Mouse (Mus musculus) MEL (cell line): ENCODE results near the gene Ctc1.

Source experiments
- BHLHE40 ChIP-seq: IDR thresholded peaks from 2 replicates; pipeline ENCODE4 v1.6.1; 2012; ENCODE audit warnings: low read depth, mild to moderate bottlenecking, inconsistent platforms, low read length, improper control_type of control experiment, borderline replicate concordance
- CTCF ChIP-seq, 3 experiments: IDR thresholded peaks in 2 of 3; conservative IDR thresholded peaks in 1 of 3; 2 replicates each; pipeline ENCODE4 v1.5.1; 2011 to 2012; ENCODE audit warnings: low read length in 3 of 3, low read depth in 2 of 3, mild to moderate bottlenecking in 2 of 3, improper control_type of control experiment in 1 of 3, inconsistent platforms in 1 of 3, mixed read lengths in 1 of 3, moderate library complexity in 1 of 3; ENCODE audit not compliant: control insufficient read depth in 1 of 3, insufficient read depth in 1 of 3, poor library complexity in 1 of 3, severe bottlenecking in 1 of 3
- MAX ChIP-seq: IDR thresholded peaks from 2 replicates; pipeline ENCODE4 v1.6.1; 2011; ENCODE audit warnings: low read length, improper control_type of control experiment
- POLR2A ChIP-seq, 2 experiments: IDR thresholded peaks; 2 replicates each; pipeline ENCODE4 v1.6.1; 2011 to 2012; ENCODE audit warnings: low read length in 2 of 2, mild to moderate bottlenecking in 2 of 2, control low read depth in 1 of 2, improper control_type of control experiment in 1 of 2, low read depth in 1 of 2, moderate library complexity in 1 of 2; ENCODE audit not compliant: control insufficient read depth in 1 of 2, insufficient read depth in 1 of 2, poor library complexity in 1 of 2
- TBP ChIP-seq: IDR thresholded peaks from 2 replicates; pipeline ENCODE4 v1.8.0; 2011; ENCODE audit warnings: low read depth, low read length, improper control_type of control experiment
- USF2 ChIP-seq, 2 experiments: IDR thresholded peaks; 2 replicates each; pipeline ENCODE4 v1.6.1; 2011 to 2012; ENCODE audit warnings: improper control_type of control experiment in 2 of 2, low read length in 2 of 2, borderline replicate concordance in 1 of 2, inconsistent platforms in 1 of 2, low read depth in 1 of 2, mild to moderate bottlenecking in 1 of 2; ENCODE audit not compliant: insufficient read depth in 1 of 2

GRCm38 (mm10) chr11:69003592-69003991 is 12.1 kb upstream of the Ctc1 start:
- TF ChIP-seq CTCF (IDR thresholded peaks at IDR 0.05 in 2 of 3, conservative IDR thresholded peaks at IDR 0.05 in 1 of 3; ENCODE audit: control insufficient read depth in 1 of 3, insufficient read depth in 1 of 3, low read depth in 2 of 3, low read length in 3 of 3, poor library complexity in 1 of 3, severe bottlenecking in 1 of 3) (peak; percentile 6 to 29 (median 28); a peak in 3 of 6 replicates), MAX (no peak), USF2 (IDR thresholded peaks at IDR 0.05; ENCODE audit: borderline replicate concordance in 1 of 2, insufficient read depth in 1 of 2, low read depth in 1 of 2, low read length in 2 of 2) (no peak), BHLHE40 (no peak), POLR2A (IDR thresholded peaks at IDR 0.05; ENCODE audit: control insufficient read depth in 1 of 2, insufficient read depth in 1 of 2, low read depth in 1 of 2, low read length in 2 of 2, poor library complexity in 1 of 2) (no peak), TBP (no peak)
